Mouse (Mus musculus) cerebellum, adult (tissue): Measurements from ENCODE around the gene Nol7.

Experiments used
- ATAC-seq: cut with Nextera tagmentation; 2 replicates; pipeline ENCODE4 v1.9.2; 2017; ENCODE audit warnings: mild to moderate bottlenecking, moderate library complexity, mixed read lengths; ENCODE audit not compliant: insufficient number of reproducible peaks, low FRiP score, low TSS enrichment

Nol7 gene

DNA sequence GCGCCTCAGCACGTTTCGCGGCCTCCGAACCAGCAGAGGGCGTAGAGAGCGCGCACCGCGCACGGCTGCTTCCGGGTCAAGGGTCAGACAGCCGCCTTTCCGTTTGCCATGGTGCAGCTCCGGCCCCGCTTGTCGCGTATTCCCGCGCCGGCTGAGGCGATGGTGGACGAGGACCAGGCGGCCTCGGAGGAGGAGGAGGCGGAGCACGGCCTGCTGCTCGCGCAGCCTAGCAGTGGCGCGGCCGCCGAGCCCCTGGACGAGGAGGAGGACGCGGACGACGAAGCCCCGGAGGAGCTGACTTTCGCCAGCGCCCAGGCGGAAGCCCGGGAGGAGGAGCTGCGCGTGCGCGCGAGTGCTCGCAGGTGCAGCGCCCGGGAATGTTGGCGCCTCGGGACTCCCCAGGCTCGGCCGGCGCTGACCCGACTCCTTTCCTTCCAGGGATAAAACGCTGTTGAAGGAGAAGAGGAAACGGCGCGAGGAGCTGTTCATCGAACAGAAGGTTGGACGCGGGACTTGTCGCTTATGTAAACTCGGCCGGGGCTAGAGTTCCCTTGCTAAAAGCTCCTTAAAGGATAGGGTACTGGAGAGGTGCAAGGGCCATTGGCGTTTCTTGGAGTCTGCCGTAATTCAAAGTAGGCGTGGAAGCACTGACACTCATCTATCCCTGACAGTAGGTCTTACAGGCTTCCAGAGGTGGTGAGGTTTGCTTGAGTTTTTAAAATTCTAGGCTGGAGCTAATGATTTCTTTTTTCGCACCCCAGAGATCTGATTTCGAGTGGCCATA is at the start of gene Nol7:
TSS of gene Nol7 (plus strand) at position 94 of the 784 bp plus-strand sequence.
- peak; percentile 91 for ATAC-seq

GRCm38 (mm10) chr13:43349376-43349775 is 48.8 kb upstream of the Nol7 start:
- no peak for ATAC-seq

GRCm38 (mm10) chr13:43350489-43351169 is 47.6 kb upstream of the Nol7 start:
- ATAC-seq: no peak

- no peak for ATAC-seq
Observed at GRCm38 (mm10) chr13:43353356-43353755, 44.8 kb upstream of the Nol7 start.

DNA sequence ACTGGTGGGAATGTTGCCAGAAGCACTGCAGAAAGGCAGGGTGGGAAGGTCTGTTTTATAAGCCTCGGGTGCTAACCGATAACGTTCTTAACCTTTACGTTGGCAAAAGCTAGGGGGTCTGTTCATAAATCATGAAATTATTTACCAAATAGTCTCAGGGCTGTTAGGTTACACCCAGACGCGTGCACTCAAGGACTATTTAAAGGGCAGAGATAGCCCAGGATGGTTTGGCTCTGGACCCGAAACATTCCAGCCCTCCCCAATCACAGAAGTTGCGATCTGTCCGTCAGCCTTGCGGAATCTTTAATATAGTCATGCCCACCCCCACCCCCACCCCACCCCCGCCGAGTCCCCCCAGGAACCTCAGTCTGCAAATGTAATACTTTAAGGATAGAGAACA is 43.8 kb upstream of the Nol7 start:
- ATAC-seq: no peak

- ATAC-seq: peak; percentile 81
Observed at GRCm38 (mm10) chr13:43356346-43357125, 41.7 kb upstream of the Nol7 start.

GRCm38 (mm10) chr13:43360534-43360933 is 37.7 kb upstream of the Nol7 start:
- ATAC-seq: no peak

GRCm38 (mm10) chr13:43362353-43362752 is 35.8 kb upstream of the Nol7 start:
- ATAC-seq: no peak

GRCm38 (mm10) chr13:43364985-43365824 is 33.0 kb upstream of the Nol7 start, which contains the start of gene Sirt5:
Gene Sirt5 (plus strand): TSS chr13:43365496.
- peak; percentile 93 for ATAC-seq

DNA sequence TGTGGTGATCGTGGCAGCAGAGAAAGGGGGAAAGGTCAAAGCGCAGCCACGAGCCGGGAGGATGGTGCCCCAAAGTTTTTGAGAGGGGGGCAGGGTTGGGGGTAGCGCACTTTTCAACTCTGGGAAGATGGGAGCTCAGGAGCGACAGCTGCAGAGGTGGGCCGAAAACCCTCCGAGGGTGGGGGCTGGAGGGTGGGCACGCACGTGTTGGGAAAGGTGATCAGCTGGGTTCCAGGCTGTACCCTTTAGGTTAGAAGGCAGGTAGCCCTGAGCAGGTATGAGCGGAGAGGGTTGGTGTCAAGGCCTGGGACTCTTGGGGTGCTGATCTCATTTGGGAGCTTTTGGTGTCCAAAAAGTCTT is 32.4 kb upstream of the Nol7 start:
- ATAC-seq: no peak

- no peak for ATAC-seq
Observed at GRCm38 (mm10) chr13:43370063-43370462, 28.1 kb upstream of the Nol7 start.

DNA sequence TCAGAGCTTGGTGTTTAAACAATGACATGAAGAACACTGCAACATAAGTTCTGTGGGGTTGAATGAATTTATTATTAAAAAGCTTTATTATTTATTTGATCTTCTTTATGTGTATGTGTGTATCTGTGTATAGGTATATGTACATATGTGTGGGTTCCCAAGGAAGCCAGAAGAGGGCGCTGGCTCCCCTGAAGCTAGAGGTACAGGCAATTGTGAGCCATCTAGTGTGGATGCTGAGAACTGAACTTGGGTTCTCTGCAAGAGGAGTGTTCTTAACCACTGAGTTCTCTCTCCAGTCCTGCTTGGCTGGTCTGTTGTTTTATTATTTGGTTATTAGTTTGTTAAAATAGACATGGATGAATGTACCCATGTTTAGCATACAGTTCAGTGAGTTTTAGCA is 25.3 kb upstream of the Nol7 start:
- ATAC-seq: no peak

GRCm38 (mm10) chr13:43374205-43374604 is 24.0 kb upstream of the Nol7 start:
- no peak for ATAC-seq

GRCm38 (mm10) chr13:43374918-43375432 is 23.2 kb upstream of the Nol7 start:
- ATAC-seq: no peak

DNA sequence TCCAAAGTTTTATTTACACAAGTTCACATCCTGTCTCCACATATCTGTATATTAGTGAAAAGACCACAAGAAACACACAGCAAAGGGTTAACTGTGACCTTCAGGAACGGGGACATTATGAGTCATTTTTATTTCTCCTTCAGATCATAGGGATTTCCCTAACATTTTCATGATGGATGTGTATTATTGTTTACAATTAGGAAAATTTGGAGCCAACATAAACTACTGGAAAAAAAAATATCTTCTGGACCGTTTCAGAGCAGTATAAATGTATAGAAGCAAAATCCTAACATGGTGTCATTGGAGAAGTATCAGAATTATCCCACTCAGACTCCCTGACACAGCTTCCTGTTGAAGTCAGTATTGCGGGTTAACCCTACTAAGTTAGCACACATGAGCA is 18.2 kb upstream of the Nol7 start:
- no peak for ATAC-seq

DNA sequence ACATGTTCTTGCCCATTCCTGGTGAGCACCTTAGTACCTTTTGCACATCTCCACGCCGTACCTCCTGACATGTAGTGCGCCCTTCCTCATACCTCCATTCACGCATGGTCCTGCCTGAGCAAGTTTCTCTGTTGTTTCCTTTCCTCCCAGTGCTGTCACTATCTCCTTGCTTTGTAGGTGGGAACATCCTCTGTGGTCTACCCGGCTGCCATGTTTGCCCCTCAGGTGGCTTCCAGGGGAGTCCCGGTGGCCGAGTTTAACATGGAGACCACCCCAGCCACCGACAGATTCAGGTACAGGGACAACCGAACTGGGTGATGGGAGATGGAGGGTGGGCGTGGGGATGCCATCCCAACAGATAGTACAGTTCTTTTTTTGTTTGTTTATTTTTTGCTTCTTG is 12.9 kb upstream of the Nol7 start:
- no peak for ATAC-seq

DNA sequence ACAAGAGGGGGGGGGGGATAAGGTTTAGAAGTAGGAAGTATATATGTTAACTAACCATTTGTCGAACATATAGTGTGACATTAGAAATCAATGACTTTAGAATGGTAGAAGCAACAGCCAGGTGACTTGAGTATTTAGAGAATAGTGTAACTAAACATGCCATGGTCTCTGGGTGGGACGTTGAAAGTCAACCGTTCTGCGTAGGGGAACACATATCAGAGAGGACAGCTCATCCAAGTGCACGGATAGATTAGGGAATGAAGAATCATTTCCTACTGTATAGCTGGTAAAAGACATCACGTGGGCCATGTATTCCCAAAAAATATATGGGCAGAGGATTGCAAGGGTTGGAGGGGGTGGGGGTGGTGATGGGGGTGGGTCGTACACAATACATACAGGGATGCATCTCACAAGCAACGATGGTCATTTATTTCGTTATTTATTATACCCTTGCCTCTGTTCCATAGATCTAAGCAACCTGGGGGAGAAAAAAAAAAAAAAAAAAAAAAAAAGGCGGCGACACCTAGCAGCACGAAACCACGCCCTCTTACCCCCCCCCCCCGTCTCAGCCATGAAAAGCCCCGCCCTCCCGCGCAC is 392 bp upstream of the Nol7 start:
- ATAC-seq: peak; percentile 37; the same call in 1 of the 2 replicates

DNA sequence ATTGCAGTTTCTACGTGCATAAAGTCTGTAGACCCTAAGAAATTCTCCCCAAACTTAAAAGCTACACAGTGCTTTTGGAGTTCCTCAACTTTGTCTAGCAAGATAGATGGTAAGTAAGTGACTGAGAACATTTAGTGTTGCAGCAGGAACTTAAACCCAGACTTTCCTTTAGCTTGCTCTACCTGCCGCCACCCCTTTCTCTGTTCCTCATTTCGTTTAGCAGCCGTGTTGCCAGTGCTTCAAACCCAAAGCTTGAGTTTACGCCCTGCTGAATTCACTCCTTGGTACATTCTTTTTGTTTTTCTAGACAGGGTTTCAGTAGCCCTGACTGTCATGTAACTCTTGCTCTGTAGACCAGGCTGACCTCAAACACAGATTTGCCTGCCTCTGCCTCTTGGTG is 1.4 kb downstream of the Nol7 start:
- ATAC-seq: no peak

DNA sequence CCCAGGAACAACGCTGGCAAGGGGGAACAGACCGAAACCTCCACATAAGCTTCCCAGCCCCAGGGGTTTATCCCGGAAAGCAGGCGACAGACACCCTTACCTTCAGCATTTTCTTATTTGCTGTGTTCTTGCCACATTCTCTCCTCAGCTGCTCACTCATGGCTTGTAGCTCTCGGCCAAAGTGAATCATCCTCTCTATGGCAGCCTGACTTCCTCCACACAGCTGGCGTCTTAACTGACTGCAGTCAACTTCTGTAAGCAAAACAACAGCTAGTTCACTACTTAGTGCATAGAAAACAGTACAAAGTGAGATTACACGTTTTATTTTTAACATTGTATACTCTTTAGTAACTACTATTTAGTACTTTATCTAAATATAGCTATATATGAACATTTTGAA is 14.1 kb downstream of the Nol7 start:
- ATAC-seq: no peak

- ATAC-seq: no peak
Observed at GRCm38 (mm10) chr13:43413611-43414010, 15.4 kb downstream of the Nol7 start.
